Mouse (Mus musculus) c-Kit-negative CD71-positive TER-119-positive erythroid progenitor cells, embryonic 14.5 days (primary cell): ENCODE measurements around the gene H2-Aa.
"Not testable (repeated sequence)": the region's sequence is repeated elsewhere in the genome, so short reads cannot be mapped to it uniquely, and the experiment has no call there.

Experiments used
- DNase-seq: peaks from one replicate; pipeline ENCODE4 v3.0.0-alpha.2; 2013; ENCODE audit warnings: low read depth, low spot score

H2-Aa gene

DNA sequence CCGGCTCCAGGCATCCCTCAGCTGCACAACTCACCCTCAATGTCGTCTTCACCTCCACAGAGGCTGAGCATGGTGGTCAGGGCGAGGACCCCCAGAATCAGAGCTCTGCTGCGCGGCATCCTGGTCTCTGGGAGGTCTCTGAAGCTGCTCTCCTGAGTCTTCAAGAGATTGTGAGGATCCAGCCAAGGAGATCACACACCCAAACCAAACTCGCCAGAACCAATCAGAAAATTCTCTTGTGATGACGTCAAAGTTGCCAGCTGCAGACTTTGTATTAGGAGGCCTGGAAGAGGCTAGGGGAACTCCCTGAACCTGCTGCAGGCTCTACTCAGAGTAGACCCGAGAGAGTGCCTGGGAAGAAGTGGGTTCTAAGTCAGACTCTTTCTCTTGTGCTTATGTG, at the start of gene H2-Aa:
Gene H2-Aa (minus strand): TSS at position 176 of the 400 bp plus-strand sequence.
- DNase-seq, result no peak

- no peak for DNase-seq
Observed at GRCm38 (mm10) chr17:34331200-34331599, 43.6 kb upstream of the H2-Aa start.

- DNase-seq, result no peak
Observed at GRCm38 (mm10) chr17:34329807-34330206, 42.2 kb upstream of the H2-Aa start.

DNA sequence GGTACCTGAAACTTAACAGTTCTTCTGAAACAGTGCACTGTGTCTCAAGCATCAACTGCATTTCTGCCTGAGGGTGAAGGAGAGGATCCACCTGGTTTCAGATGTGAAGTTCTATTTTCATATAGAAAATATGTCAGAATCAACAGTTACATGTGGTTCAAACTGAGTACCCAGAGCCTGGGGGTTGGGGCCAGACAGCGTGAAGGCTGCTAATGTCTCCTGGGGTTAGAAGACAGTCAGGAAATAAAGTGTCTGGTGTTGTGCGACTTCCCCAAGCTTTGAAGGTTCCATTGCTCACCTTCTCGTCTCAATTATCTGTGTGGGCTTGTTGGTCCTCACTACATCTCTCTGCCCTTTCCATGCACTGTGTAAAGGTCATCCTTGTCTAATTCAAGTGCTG, 38.8 kb upstream of the H2-Aa start:
- DNase-seq, result no peak

- DNase-seq, result no peak
Observed at GRCm38 (mm10) chr17:34325436-34325835, 37.8 kb upstream of the H2-Aa start, which contains the start of gene H2-Eb2. Gene H2-Eb2 (plus strand): TSS chr17:34325665.

DNA sequence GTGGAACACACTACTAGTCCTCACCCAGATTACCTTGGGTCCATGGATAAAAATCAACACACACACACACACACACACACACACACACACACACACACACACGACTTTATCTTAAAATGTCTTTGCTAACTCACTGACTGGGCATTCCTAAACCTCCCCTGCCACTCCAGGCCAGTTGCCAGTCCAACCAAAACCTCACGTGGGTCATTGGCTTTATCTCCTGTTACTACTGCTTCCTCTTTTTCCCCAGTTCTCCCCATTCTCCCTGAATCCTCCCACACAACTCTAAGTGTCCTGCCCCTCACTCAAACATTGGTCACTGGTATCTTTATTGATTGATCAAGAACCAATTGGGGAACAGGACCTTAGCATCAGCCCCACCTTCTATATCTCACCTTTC, 29.7 kb upstream of the H2-Aa start:
- DNase-seq, result no peak

DNA sequence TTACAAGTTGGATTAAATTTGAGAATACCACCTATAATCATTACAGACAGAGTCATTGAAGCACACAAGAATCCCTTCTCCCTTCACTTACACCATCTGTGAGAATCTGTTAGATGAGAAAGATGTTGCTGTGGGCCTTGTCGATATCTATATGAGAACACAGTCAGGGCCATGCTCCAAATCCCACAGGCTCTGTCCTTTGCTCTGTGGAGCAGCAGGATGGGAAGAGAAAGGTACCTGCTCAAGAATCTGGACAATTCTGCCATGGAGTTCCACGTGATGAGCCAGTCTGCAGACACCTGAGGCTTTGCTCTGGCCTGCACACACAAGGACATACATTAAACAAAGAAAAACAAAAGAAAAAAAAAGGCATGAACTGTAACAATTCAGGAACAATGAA, 29.1 kb upstream of the H2-Aa start:
- no peak for DNase-seq

- DNase-seq, result no peak
Observed at GRCm38 (mm10) chr17:34315512-34315911, 27.9 kb upstream of the H2-Aa start.

DNA sequence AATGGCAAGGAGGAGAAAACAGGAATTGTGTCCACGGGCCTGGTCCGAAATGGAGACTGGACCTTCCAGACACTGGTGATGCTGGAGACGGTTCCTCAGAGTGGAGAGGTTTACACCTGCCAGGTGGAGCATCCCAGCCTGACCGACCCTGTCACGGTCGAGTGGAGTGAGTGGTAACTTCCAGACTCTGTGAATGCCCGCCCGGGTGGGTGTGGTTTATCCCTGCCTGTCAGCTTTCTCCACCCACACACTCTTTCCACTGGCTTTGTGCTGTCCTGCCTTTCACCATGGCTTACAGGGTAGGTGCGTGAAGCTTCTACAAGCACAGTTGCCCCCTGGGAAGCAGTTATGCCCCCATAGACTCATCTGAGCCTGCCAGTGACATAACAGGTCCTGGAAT, 26.7 kb upstream of the H2-Aa start:
- DNase-seq, result no peak

DNA sequence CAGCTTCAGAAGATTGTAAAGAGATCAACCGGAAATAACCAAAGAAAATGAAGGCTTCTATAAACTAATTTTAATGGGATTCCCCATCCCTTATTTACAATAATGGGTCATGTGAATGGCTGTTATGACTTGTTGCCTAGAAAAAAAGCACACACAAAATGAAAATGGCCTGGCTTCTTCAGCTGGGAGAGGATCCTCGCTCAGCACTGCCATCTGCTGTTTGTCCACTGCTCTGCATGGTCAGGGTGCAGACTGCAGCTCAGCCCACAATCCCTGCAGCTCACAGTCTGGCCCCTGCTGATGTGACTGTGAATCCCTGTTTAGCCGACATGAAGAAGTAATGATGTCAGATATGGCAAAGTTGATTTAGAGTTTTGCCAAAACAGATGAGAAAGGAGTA, 25.8 kb upstream of the H2-Aa start:
- no peak for DNase-seq

GRCm38 (mm10) chr17:34312185-34312584, 24.6 kb upstream of the H2-Aa start:
- DNase-seq, result no peak

- not testable (repeated sequence) for DNase-seq
Observed at GRCm38 (mm10) chr17:34310526-34310925, 22.9 kb upstream of the H2-Aa start.

DNA sequence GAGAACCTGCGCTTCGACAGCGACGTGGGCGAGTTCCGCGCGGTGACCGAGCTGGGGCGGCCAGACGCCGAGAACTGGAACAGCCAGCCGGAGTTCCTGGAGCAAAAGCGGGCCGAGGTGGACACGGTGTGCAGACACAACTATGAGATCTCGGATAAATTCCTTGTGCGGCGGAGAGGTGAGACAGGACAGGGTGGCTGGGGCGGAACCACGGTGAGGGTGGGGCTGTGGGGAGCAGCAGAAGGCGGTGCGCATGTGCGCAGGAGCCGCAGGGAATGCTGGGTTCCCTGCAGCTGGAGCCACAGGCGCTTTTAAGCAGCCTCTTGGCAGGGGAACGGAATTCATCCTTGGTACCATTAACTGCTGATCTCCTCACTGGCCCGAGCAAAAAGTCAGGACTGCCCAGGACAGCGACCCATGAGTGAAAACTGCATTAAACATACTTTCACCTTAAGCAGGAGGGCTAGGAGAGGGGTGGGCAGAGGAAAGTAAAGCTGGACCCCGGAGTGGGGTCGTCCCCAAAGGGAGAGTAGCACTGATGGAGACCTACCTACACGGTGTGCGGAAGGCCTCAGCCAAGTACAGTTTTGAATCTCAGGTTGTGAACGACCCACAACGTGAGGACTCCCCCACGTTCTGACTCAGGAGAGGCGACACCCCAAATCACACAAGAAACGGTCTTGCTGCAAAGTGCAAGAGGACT, 22.2 kb upstream of the H2-Aa start:
- no peak for DNase-seq

- DNase-seq, result no peak
Observed at GRCm38 (mm10) chr17:34309225-34309624, 21.6 kb upstream of the H2-Aa start.

DNA sequence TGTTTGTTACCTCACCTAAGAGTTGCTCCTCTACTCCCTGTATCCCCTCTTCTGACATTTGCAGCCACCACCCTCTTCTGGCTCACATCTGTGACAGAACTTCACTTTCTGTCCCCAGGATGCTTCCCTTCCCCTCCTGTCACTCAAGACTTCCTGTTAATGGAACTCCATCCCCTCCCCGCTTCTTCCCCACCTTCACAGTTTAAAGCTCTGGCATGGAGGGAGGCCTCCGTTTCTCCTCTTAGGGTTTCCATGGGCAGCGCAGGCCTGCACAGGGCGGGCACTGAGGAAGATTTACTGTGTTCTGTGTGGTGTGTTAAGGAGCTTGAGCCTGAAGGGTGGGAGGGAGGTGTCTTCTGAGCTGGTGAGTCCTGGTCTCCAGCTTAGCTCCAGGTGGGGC, 20.5 kb upstream of the H2-Aa start:
- no peak for DNase-seq

GRCm38 (mm10) chr17:34307216-34307615, 19.6 kb upstream of the H2-Aa start:
- DNase-seq, result no peak

DNA sequence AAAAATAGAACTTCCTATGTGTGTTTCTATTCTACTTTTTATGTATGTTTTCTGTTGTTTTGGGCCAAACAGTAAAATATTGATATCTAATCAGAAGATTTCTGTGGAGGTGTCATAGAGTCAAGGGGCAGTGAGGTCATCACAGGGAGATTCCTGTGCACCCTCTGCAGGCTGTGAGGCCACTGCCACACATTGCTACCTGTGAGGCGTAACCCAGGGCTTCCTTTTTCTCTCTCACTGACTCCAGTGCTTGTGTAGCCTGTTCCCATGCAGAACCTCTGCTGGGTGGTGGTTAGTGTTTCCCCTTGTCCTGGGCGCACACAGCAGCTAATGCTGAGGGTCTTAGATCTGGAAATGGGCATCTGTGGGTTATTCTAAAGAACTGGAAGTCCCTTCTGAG, 18.8 kb upstream of the H2-Aa start:
- no peak for DNase-seq

GRCm38 (mm10) chr17:34305380-34306030, 17.9 kb upstream of the H2-Aa start, which contains the start of gene H2-Eb1:
Gene H2-Eb1 (plus strand): TSS chr17:34305867.
- no peak for DNase-seq

- DNase-seq, result no peak
Observed at GRCm38 (mm10) chr17:34304751-34305150, 17.1 kb upstream of the H2-Aa start.

GRCm38 (mm10) chr17:34303789-34304188, 16.2 kb upstream of the H2-Aa start:
- DNase-seq, result no peak

DNA sequence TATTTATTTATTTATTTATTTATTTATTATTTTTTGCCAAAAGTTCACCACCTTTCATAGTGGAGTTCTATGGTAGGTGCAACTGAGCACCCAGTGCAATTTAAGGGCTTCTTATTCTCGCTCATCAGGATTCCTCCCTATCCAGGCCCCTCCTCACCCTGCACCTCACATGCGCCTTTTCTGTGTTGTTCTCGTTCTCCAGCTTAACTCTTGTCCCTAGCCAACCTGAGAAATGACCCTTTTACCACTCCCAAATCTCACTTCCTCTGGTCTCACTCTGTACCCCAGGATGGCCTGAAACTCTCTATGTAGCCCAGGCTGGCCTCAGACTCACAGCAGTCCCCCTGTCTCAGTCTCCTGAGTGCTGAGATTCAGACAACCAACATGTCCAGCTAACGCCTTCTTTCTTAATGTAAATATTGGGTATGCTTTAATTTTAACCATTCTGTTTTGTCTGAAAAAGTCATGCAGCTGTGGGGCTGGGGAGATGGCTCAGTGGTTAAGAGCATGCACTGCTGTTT, 14.1 kb upstream of the H2-Aa start:
- no peak for DNase-seq

DNA sequence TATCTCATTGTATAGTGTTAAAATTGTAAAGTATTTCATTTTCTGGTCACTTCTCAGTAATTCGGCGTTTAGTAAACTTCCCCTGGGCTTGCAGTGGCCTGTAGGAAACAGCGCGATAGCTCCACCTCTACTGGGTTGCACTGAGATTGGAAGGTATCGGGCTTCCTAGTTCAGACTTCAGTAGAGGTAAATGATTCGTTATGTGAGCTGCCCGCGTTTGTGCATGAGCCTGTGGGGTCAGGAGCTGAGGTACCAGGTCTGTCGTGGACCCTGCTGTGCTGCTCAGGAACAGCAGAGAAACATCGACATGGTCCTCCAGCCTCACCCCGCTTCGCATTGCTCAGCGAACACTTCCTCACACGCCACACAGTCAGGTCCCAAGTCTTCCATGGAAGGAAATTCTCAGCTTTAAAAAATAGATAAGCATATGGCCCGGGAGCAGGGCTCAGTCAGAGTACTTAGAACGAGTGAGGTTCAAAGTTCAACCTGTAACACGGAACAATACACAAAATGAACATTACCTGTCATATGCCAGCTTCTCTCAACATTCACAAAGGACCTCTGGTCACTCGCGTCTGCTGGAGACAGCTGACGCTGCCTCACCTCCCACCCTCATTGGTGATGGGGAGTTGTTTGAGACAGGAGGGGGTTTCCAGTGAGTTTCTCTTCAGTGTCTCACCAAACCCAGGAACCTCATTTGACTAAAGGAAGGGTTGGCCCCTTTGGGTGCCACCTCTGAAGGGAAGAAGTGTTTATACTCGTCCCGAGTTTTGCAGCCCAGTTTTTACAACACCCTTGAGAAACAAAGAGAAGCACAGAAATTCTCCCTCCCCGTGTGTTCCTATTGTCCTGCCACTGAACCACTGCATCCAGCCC, 13.3 kb upstream of the H2-Aa start:
- DNase-seq, result no peak
